Mouse (Mus musculus) forebrain, embryonic 16.5 days (tissue): ENCODE measurements around the gene Prf1. TPM values are rescaled to one million over a fixed set of nuclear protein-coding genes. Genes with fewer than 3 reads are reported as not detected.

Source experiments
- ATAC-seq: fragments of 200-750 bp; cut with Nextera tagmentation; 2 replicates; pipeline ENCODE4 v1.8.0; 2017; ENCODE audit warnings: mild to moderate bottlenecking, moderate library complexity
- H3K27ac ChIP-seq: fragments of 300-500 bp; sonication (generic); 2 replicates; pipeline ENCODE4 v1.5.1; 2014; ENCODE audit warnings: low read length, control low read depth
- H3K27me3 ChIP-seq: fragments of 300-500 bp; sonication (generic); replicated peaks from 2 replicates; pipeline ENCODE4 v1.6.1; 2014; ENCODE audit warnings: low read length; ENCODE audit not compliant: control insufficient read depth, insufficient read depth
- H3K36me3 ChIP-seq: fragments of 300-500 bp; sonication (generic); 2 replicates; pipeline ENCODE4 v1.6.1; 2014; ENCODE audit not compliant: control insufficient read depth, insufficient read depth
- H3K4me1 ChIP-seq: fragments of 300-500 bp; sonication (generic); replicated peaks from 2 replicates; pipeline ENCODE4 v1.6.1; 2014; ENCODE audit warnings: low read length; ENCODE audit not compliant: control insufficient read depth, insufficient read depth
- H3K4me2 ChIP-seq: fragments of 300-500 bp; sonication (generic); 2 replicates; pipeline ENCODE4 v1.6.1; 2014; ENCODE audit warnings: mild to moderate bottlenecking, low read length, control low read depth
- H3K4me3 ChIP-seq: fragments of 300-500 bp; sonication (generic); replicated peaks from 2 replicates; pipeline ENCODE4 v1.5.1; 2014; ENCODE audit warnings: mild to moderate bottlenecking, low read length, control low read depth
- H3K9ac ChIP-seq: fragments of 300-500 bp; sonication (generic); replicated peaks from 2 replicates; pipeline ENCODE4 v1.6.1; 2014; ENCODE audit warnings: low read depth, low read length, control low read depth
- H3K9me3 ChIP-seq: fragments of 300-500 bp; sonication (generic); 2 replicates; pipeline ENCODE4 v1.6.1; 2016; ENCODE audit warnings: low read length; ENCODE audit not compliant: control insufficient read depth
- WGBS: fragments of 180-500 bp; shearing (Covaris S2); extraction: QIAGEN DNeasy Blood & Tissue Kit; methylation state at CpG from one replicate; pipeline ENCODE4 v1.1.7; 2014; 5-methylcytosine and 5-hydroxymethylcytosine counted together
- polyA plus RNA-seq: library from polyadenylated mRNA; unstranded; fragments of >200 nt; fragmentation: Nextera tagmentation; extraction: Ambion mirVana; gene quantifications from 2 replicates; pipeline ENCODE4 v1.2.1, GENCODE M21; 2015

The Prf1 gene
- polyA plus RNA-seq, 1 experiment from 2014 or later = not detected

GRCm38 (mm10) chr10:61277918-61278674 is 19.5 kb upstream of the Prf1 start:
- H3K27me3 ChIP-seq = 0 out of 2 replicates have a peak, but pooled peaks cover 5% of the 10 kb centered on the region
- 77% methylated on average over 14 of the region's 14 CpGs for WGBS
- H3K4me1 ChIP-seq = peaks cover 4% of the 10 kb centered on the region; the same call in 1 of the 2 replicates
- no peak for ATAC-seq
- no peak overlapping the region for H3K27ac ChIP-seq
- no peak overlapping the region for H3K9ac ChIP-seq
- H3K9me3 ChIP-seq = no peaks in the 10 kb centered on the region
- H3K4me2 ChIP-seq = no peak overlapping the region
- no peaks in the 10 kb centered on the region for H3K36me3 ChIP-seq
- H3K4me3 ChIP-seq = no peak overlapping the region

GRCm38 (mm10) chr10:61281115-61281514 is 16.5 kb upstream of the Prf1 start:
- Histone ChIP-seq H3K4me1 (no peaks in the 10 kb centered on the region), H3K27me3 (no peaks in the 10 kb centered on the region), H3K36me3 (no peaks in the 10 kb centered on the region), H3K9ac (no peak overlapping the region), H3K4me2 (no peak overlapping the region), H3K4me3 (no peak overlapping the region), H3K9me3 (no peaks in the 10 kb centered on the region), H3K27ac (no peak overlapping the region)
- WGBS = 82% methylated on average over 5 of the region's 5 CpGs
- no peak for ATAC-seq

DNA sequence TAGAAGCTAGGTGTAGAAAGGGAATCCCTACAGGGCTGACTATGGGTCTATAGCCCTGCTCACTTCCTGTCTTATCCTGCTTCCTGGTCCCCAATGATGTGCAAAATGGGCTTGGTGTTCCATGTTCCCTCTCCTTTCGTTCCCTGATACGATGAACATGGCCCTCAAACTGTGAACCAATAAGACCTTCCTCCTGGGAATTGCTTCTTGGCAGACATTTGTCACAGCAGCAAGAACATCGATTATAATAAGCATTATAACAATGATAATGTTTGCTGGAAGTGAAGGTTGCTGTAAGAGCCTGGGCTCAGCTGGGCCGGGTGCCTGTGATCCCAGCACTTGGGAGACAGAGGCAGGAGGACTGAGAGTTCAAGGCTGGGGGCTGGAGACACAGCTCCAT is 13.3 kb upstream of the Prf1 start:
- H3K27me3 ChIP-seq = no peaks in the 10 kb centered on the region
- no peak overlapping the region for H3K27ac ChIP-seq
- WGBS = 91% methylated on average over 4 of the region's 4 CpGs
- ATAC-seq = no peak
- H3K36me3 ChIP-seq = no peaks in the 10 kb centered on the region
- no peak overlapping the region for H3K4me3 ChIP-seq
- no peaks in the 10 kb centered on the region for H3K9me3 ChIP-seq
- H3K9ac ChIP-seq = no peak overlapping the region
- H3K4me2 ChIP-seq = no peak overlapping the region
- no peaks in the 10 kb centered on the region for H3K4me1 ChIP-seq

DNA sequence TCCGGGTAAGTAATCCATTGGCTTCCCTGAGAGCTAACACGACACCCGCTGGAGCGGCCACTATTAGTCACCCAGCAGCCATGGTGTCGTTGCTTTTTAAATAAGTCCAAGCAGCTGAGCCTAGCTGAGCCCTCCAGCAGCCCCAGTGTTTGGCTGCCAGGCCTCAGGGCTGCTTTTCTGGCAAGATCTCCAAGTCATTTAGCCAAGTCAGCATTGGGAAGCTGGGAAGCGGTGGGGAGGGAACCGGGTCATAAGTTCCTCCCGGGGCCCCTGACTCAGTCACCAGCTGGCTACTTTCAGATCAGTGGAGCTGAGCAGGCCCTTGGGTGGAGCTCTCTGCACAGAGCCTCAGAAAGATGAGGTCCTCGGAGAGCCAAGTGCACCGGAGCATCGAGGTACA is 12.4 kb upstream of the Prf1 start:
- no peaks in the 10 kb centered on the region for H3K9me3 ChIP-seq
- H3K9ac ChIP-seq = no peak overlapping the region
- H3K36me3 ChIP-seq = no peaks in the 10 kb centered on the region
- H3K4me2 ChIP-seq = no peak overlapping the region
- no peak overlapping the region for H3K4me3 ChIP-seq
- no peak for ATAC-seq
- H3K27ac ChIP-seq = no peak overlapping the region
- WGBS = 79% methylated on average over 11 of the region's 11 CpGs
- H3K4me1 ChIP-seq = no peaks in the 10 kb centered on the region
- no peaks in the 10 kb centered on the region for H3K27me3 ChIP-seq

DNA sequence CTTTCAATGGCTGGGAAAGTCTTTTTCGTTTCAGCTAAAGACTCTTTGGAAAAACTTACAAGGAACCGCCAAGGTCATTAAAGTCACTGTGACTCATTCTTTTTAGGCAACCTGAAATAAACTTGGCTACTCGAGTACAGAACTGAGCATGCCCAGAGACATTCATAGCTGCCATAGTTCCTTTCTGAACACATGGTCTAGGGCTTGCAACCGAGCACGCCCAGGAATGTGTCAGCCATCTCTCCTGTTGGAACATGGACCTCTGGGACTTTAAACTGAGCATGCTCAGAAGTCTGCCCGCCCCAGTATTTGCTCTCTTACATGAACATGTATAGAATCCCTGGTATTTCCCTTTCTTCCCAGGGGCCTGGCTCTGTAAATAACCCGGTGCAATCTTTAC is 11.4 kb upstream of the Prf1 start:
- H3K4me3 ChIP-seq = no peak overlapping the region
- no peaks in the 10 kb centered on the region for H3K36me3 ChIP-seq
- no peak overlapping the region for H3K27ac ChIP-seq
- H3K4me2 ChIP-seq = no peak overlapping the region
- 72% methylated on average over 7 of the region's 7 CpGs for WGBS
- no peaks in the 10 kb centered on the region for H3K9me3 ChIP-seq
- no peaks in the 10 kb centered on the region for H3K27me3 ChIP-seq
- no peak overlapping the region for H3K9ac ChIP-seq
- H3K4me1 ChIP-seq = no peaks in the 10 kb centered on the region
- no peak for ATAC-seq

- H3K27me3 ChIP-seq = no peaks in the 10 kb centered on the region
- no peaks in the 10 kb centered on the region for H3K36me3 ChIP-seq
- no peak overlapping the region for H3K4me2 ChIP-seq
- H3K4me3 ChIP-seq = no peak overlapping the region
- H3K27ac ChIP-seq = no peak overlapping the region
- H3K9ac ChIP-seq = no peak overlapping the region
- 78% methylated on average over 2 of the region's 2 CpGs for WGBS
- ATAC-seq = no peak
- no peaks in the 10 kb centered on the region for H3K9me3 ChIP-seq
- no peaks in the 10 kb centered on the region for H3K4me1 ChIP-seq
Measured at GRCm38 (mm10) chr10:61290016-61290415, 7.6 kb upstream of the Prf1 start.

DNA sequence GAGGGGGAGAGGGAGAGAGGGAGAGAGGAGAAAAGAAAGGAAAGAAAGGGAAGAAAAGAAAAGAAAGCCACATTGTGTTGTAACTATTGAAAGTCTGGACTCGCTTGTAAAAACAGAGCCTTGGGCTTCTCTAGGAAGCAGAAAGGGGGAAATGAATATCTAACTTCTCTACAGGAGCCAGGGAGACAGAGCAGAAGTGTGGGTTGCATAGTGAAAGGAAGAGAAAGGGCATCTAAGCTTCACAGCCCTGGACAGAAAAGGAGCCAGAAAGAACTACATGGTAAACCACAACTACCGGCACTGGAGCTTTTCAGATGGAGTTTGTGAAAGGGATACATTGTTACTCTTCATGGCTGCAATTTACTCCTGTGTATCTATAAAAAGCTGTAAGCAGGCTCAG is 7.2 kb upstream of the Prf1 start:
- Histone ChIP-seq H3K4me3 (no peak overlapping the region), H3K9me3 (no peaks in the 10 kb centered on the region), H3K4me2 (no peak overlapping the region), H3K27ac (no peak overlapping the region), H3K9ac (no peak overlapping the region), H3K27me3 (no peaks in the 10 kb centered on the region), H3K36me3 (no peaks in the 10 kb centered on the region), H3K4me1 (no peaks in the 10 kb centered on the region)
- no peak for ATAC-seq
- WGBS = 19% methylated on average over 2 of the region's 2 CpGs

DNA sequence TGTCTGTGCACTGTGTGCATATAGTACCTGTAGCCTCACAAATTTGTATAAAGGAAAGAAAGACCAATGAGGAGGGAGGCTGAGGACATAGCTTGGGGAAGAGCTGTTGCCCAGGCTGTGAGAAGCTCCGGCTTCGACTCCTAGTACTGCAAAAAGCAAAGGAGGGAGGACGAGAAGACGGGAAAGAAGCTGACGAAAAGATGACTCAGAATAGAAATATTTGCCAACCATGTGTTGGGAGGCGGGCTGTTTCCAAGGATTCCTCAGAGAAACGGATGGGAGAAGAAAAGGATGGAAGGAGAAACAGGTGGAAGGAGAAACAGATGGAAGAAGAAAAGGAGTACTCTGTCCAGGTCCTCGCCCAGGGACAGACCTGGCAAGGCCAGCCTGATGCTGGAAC is 3.4 kb upstream of the Prf1 start:
- Histone ChIP-seq H3K4me2 (no peak overlapping the region), H3K4me1 (no peaks in the 10 kb centered on the region), H3K9ac (no peak overlapping the region), H3K27me3 (no peaks in the 10 kb centered on the region), H3K9me3 (no peaks in the 10 kb centered on the region), H3K4me3 (no peak overlapping the region), H3K27ac (no peak overlapping the region), H3K36me3 (no peaks in the 10 kb centered on the region)
- no peak for ATAC-seq
- WGBS = 70% methylated on average over 8 of the region's 8 CpGs

- H3K4me1 ChIP-seq = no peaks in the 10 kb centered on the region
- H3K27me3 ChIP-seq = no peaks in the 10 kb centered on the region
- no peak overlapping the region for H3K27ac ChIP-seq
- ATAC-seq = no peak
- no peak overlapping the region for H3K4me3 ChIP-seq
- WGBS = 82% methylated on average over 8 of the region's 8 CpGs
- H3K36me3 ChIP-seq = no peaks in the 10 kb centered on the region
- H3K4me2 ChIP-seq = no peak overlapping the region
- no peaks in the 10 kb centered on the region for H3K9me3 ChIP-seq
- H3K9ac ChIP-seq = no peak overlapping the region
Measured at GRCm38 (mm10) chr10:61296713-61297445, 754 bp upstream of the Prf1 start.
